Comparison of ENCODE assay signal across 22 mouse cellular contexts in genomic region chr12:24860436-24860835, GRCm38 (mm10). TPM values are rescaled to one million over a fixed set of nuclear protein-coding genes. Genes with fewer than 3 reads are reported as not detected.
"Had no signal": no experiment of that assay in that cellular context is flagged by ENCODE, and none has a peak within 500 bp of the region (broad histone marks: within the 10 kb centered on the region; RNA-seq: fewer than 3 reads in every experiment).

No protein-coding gene starts in this region.

- H3K4me2 ChIP-seq: limb, embryonic 12.5 days; limb, embryonic 15.5 days; liver, embryonic 11.5 days; lung, embryonic 14.5 days; midbrain, embryonic 12.5 days; midbrain, embryonic 15.5 days; neural tube, embryonic 12.5 days; neural tube, embryonic 15.5 days; stomach, embryonic 15.5 days had no signal

- ATAC-seq: liver, postnatal 0 days; lung, postnatal 0 days; midbrain, embryonic 15.5 days had no signal

- H3K27me3 ChIP-seq: limb, embryonic 12.5 days; limb, embryonic 15.5 days; midbrain, embryonic 12.5 days; midbrain, embryonic 15.5 days; neural tube, embryonic 12.5 days; neural tube, embryonic 15.5 days; stomach, embryonic 15.5 days had no signal

- H3K4me3 ChIP-seq: limb, embryonic 12.5 days; limb, embryonic 15.5 days; midbrain, embryonic 12.5 days; midbrain, embryonic 15.5 days; neural tube, embryonic 12.5 days; neural tube, embryonic 15.5 days; stomach, embryonic 15.5 days had no signal

- H3K9ac ChIP-seq: limb, embryonic 12.5 days; limb, embryonic 15.5 days; liver, embryonic 14.5 days; liver, postnatal 0 days; lung, embryonic 14.5 days; midbrain, embryonic 12.5 days; midbrain, embryonic 15.5 days; neural tube, embryonic 12.5 days; neural tube, embryonic 15.5 days; stomach, embryonic 15.5 days had no signal

- H3K27ac ChIP-seq: limb, embryonic 12.5 days; limb, embryonic 15.5 days; liver, embryonic 14.5 days; macrophage; midbrain, embryonic 12.5 days; midbrain, embryonic 15.5 days; neural tube, embryonic 12.5 days; neural tube, embryonic 15.5 days; stomach, embryonic 15.5 days had no signal

- DNase-seq: kidney, adult 18-20 months; kidney, adult 9 months; kidney, postnatal 14 days; kidney, postnatal 4 days; left cerebral cortex, postnatal 4 days; liver, postnatal 0 days; right cerebral cortex, adult 18-20 months; right cerebral cortex, postnatal 25 days; spleen, adult 18-20 months; thymus, postnatal 25 days had no signal

- H3K36me3 ChIP-seq: limb, embryonic 12.5 days; limb, embryonic 15.5 days; midbrain, embryonic 12.5 days; midbrain, embryonic 15.5 days; neural tube, embryonic 12.5 days; neural tube, embryonic 15.5 days; stomach, embryonic 15.5 days had no signal

- H3K9me3 ChIP-seq: limb, embryonic 12.5 days; limb, embryonic 15.5 days; midbrain, embryonic 12.5 days; midbrain, embryonic 15.5 days; neural tube, embryonic 12.5 days; neural tube, embryonic 15.5 days; stomach, embryonic 15.5 days had no signal

RNA-seq across cellular contexts. Expression of gene Mboat2, which starts 29.8 kb away (rescaled TPM):
- polyA plus RNA-seq: macrophage had no signal
